Mouse (Mus musculus) spleen, postnatal 14 days (tissue): ENCODE results near the gene Cmah.
"Not testable (repeated sequence)": the region's sequence is repeated elsewhere in the genome, so short reads cannot be mapped to it uniquely, and the experiment has no call there.

ENCODE experiments used
- DNase-seq, 2 experiments: peaks; one replicate each; pipeline ENCODE4 v3.0.0; 2021 to 2022; ENCODE audit warnings: low spot score in 2 of 2

Cmah gene

DNA sequence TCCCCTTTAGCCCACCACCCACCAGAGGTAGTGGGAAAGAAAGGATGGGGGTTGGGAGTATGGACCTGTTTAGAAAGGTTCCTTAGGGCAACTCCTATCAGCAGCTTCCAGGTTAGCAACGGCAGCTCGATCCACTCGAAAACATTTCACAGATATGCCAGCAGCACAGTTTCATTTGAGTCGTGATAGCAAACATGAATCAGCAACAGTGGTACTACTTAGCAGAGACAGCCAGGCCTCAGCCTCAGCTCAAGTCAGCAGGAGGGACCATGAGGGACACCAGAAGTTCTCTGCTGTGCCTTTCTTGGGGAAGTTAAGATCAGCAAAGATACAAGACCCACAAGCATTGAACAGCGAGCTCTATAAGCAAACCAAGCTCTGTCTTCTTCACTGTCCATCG lies 13.3 kb downstream of the Cmah start:
- DNase-seq: no peak

DNA sequence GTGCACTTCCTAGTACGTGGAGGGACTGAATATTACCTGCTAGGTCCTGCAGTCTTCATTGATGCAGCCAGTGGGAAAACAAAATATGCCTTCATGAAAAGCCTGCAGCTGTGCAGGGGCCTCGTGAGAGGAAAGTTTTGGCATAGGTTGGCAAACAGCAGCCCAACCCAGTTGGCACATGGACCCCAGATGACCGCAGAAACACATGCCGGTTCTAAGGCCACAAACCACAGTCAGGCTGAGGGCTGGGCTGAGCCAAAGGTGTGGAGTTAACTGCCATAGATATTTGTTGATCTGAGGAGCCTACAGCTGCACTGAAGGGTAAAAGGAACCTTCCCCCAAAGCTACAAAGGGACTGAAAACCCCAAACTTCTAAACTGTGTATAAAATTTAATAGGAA lies 14.9 kb downstream of the Cmah start:
- DNase-seq: no peak

DNA sequence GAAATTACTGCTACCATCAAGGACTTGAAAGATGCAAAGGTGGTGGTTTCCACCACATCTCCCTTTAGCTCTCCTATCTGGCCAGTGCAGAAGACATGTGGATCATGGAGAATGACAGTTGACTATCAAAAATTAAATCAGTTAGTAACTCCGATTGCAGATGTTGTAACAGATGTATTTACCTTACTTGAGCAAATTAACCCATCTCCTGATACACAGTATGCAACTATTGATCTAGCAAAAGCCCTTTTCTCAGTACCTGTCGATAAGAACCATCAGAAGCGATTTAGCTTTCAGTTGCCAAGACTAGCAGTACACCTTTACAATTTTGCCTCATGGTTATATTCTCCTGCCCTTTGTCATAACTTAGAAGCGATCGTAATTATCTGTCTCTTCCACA lies 25.8 kb downstream of the Cmah start:
- DNase-seq: no peak

DNA sequence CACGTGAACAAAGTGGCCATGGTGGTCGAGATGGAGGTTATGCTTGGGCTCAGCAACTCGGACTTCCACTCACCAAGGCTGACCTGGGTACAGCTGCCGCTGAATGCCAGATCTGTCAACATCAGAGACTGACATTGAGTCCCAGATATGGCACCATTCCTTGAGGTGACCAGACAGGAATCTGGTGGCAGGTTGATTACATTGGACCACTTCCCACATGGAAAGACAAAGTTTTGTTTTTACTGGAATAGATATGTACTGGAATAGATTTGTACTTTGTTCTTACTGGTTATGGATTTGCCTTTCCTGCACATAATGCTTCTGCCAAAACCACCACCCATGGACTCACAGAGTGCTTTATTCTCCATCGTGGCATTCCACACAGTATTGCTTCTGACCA lies 27.5 kb downstream of the Cmah start:
- no peak for DNase-seq

DNA sequence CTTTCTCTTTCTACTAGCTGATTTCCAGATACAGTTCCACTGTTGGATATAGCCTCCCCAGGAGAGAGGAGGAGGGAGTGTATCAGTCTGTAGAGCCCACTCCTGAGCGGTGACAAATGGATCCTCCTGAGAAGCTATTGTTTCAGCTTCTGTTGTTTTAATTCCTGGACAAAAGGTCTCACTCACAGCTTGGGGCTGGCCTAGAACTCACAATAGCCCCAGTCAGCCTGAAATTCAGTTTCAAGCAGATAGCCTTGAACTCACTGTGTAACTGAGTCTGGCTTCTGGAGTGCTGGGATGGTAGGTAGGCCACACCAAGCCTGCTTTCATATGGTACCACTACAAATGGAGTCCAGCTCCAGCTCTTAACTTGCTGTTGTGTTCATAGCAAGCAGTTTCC lies 32.0 kb downstream of the Cmah start:
- DNase-seq: no peak

DNA sequence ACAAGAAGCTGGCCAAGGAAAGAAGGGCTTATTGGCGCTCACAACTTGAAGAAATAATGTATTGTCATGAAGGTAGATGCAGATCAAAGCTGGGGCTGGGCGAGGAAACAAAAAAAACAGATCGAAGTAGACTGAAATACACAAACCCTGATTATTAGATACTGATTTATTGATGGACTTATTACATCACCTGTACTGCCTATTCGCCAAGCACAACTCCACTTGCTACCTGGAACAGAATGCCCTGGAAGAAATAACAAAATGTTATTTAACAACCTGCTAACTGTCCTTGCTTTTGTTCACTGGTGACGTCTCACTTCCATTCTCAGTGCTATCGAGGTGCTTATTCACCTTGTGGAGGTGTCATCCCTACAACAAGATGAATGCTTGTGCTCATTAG lies 38.0 kb downstream of the Cmah start:
- no peak for DNase-seq

DNA sequence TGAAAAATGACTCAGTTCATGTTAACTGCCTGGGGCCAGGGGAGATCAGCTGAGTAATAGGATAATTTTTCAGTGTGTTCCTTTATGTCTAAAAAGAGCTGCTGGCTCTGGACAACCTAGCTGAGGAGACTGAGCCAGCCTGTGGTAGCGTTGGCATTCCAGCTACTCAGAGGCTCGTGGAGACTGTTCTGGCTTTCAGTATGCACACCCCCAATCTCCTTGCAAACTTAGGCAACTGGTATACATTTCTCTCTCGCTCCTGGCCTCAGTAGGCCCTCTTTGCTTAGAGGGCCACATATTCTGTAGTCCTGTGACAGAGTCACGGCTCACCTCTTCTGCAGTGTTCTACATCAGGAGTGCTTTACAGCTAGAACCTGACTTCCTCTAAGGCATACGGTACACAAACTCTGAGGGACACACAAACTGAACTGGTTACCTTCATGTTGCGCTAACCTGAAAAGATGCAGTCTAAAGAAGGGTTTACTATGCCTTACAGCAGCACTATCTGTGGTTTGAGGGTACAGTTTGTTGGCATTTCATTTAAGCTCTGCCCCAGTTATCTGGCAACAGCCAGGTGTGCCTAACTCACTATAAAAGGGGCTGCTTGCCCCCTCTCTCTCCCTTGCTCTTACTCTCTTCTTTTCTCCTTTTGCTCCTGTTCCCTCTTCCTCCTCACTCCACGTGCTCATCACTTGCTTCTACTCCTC lies 45.8 kb downstream of the Cmah start:
- no peak for DNase-seq

DNA sequence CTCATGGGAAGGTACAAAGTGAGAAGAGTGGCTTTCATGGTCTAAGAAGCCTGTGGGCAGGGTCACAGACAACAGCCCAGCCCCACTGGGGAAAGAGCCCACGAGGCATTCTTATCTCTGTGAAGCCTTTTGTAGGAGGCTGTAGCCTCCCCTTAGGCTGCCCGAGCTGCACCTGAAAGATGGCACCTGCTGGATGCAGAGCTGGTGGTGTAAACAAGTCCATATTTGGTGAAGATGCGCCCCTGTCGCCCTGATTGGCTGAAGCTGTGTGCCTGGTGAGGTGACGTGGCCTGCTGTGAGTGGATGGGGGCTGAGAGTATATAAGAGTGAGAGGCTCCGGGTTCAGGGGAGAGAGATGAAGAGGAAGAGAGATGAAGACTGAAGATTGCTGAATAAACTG lies 47.4 kb downstream of the Cmah start:
- not testable (repeated sequence) for DNase-seq

DNA sequence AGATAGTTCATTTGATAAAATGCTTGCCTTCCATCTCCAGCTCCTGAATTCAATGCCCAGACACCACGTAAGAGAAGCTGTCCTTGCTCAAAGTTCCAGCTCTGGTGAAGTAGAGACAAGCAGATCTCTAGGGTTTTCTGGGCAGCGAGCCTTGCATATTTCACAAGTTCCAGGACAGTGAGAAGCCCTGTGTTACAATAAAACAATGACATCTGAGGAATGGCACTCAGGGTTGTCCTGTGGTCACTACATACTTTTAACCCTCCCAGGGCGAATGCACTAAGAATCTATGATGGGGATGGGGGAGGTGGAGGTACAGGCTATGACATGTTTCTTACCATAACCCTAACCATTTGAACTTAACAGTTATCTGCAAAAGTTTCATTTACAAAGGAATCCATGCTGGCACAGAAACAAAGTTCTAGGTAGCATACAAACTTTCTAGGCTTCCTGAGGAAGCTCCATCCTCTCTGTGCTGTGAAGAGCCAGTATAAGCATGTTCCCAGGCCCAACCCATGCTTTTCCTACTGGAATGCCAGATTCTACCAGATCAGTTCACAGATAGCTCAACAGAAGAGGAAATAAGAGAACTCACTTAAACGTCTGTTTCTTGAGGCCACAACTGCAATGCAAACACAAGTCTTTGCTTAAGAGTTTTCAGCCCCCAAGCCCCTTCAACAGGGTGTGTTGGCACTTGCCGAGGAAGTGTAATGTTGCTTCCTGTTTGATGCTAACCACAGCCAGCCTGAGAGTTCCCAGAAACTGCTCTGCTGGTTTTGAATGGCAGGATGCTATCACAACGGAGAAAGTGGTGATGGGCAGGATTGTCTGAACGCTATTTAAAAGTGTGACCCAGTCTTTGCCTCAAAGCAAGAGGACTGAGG lies 48.4 kb downstream of the Cmah start:
- DNase-seq: no peak

DNA sequence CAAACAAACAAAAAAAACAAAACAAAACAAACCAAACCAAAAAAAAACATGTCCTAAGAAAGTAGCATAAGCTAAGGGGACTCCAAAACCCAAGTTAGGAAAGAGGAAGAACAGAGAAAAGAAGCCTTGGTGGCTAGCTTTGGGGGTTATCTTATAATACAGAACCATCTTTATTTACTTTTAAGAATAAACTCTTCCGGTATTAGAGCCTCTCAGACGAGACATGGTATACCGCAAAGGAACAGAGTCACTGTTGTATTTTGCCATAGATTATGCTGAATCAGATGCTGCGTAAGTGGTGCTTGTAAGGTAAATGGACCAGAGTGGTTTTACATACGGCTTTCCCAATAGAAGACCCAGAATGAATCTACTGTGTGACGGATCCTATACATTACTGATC lies 53.5 kb downstream of the Cmah start:
- DNase-seq: no peak

DNA sequence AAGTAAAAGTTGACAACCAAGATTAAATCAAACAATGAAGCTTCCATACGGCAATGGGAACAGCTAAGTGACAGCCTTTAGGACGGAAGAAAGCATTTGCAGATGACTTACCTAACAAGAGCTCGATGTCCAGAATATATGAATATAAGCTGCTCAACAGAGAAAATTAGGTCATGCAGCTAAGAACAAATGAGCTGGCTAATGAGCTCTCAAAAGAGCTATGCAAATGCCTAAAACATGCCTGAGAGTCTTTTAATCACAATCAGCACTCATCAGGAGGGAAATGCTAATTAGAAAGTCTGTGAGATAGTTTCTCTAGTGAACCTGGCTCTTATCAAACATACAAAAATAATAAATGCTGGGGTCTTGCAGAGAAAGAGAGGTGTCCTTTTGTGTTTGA lies 56.7 kb downstream of the Cmah start:
- no peak for DNase-seq

DNA sequence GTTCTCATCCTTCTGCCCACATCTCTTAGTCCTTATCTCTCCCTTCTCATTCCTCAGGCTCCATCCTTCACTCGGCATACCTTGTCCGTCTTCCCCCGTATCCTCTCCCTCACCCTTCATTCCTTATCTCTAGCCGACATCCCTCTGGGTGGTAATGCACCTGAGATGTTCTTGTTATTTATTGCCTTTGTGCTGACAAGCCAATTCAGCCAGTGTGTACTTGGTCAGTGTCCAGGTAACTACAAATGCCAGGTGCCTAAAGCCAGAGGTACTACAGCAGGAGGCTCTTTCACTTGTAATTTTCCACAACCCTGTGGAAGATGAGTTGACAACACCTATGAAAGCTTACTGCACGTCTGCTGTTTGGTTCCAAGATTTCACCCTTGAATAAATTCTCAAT lies 64.7 kb downstream of the Cmah start:
- no peak for DNase-seq

DNA sequence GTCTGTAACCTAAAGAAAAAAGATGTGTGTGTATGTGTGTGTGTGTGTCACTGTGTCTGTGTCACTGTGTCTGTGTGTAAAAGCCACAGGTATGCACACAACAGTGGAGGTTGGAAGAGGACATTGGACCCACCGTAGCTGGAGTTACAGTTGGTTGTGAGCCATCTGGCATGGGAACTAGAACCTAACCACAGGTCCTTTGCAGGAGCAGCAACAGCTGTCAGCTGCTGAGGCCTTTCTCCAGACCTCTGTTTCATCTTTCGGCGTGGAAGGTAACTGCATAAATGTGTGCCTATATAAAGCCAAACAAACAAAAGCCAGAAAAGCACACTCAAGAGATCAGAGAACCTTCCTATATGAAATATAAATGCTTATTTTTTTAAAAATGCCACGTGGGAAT lies 65.5 kb downstream of the Cmah start:
- no peak for DNase-seq

DNA sequence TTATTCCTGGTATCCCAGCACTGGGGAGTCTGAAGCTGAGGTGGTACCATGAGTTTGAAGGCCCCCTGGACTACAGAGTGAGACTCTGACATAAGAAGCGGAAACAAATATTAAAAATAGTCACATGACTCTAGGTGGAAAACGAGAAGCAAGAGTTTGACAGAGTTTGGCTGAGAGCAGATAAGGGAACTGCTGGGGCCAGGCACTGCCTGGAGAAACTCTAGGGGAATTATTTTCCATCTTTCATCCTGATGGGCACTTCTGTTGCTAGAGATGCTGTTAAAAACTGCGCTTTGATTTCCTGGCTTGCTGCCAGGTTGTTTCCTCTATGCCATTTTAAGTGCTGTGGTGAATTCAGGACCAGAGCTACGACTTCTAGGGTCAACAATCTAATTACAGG lies 65.9 kb downstream of the Cmah start:
- no peak for DNase-seq

DNA sequence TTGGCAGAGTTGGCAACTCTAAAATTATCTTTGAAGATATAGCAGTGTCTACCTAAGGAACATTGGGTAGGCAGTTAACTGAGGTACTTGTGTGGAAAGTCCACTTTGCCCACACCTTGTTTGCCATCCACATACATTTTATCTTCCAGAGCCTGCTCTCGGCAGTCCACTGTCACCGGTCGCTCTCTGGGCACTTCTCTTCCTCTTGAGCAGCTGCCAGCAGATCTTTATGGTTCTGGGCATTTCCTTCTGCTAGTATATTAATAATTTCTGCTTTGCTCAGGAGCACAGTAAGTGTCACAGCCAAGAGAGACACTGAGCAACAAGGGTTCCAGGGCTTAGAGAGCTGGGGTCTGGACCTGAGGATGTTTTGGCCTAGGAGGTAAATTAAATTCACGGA lies 68.6 kb downstream of the Cmah start:
- DNase-seq: no peak

DNA sequence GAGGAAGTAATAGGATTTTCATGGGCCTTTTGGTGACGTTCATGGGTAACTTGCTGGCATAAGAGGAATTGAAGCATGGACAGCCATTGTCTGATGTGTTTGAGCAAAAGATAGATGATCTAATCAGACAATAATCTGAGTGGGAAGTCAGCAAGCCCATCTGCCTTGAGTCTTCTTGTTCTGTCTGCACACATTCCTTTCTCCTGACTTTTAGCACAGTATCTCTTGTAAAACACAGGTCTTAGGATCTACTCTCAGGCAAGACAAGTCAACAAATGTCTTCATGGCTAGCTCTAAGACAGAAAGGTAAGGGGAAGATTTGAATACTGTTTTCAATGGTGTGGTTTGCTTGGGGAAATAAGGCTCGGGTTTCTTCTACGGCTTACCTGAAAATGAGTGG lies 70.0 kb downstream of the Cmah start:
- DNase-seq: no peak

DNA sequence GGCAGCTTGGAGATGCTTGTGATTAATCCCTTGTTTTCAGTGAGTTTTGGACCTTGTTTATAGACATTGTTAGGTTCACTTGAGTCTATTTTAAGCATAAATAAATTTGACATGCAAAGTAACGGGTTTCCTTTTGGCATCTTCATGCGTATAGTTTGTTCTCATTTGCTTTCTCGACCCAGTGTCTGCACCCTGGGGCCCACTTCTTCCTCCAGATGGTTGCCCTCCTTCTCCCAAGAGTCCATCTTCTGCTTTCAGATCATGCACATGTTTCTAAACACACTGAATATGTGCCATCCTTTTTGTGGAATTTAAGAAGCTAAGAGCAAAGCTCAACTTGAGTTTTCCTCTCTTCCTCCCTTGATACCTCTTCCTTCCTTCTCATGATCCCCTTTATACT lies 71.3 kb downstream of the Cmah start:
- DNase-seq: no peak

DNA sequence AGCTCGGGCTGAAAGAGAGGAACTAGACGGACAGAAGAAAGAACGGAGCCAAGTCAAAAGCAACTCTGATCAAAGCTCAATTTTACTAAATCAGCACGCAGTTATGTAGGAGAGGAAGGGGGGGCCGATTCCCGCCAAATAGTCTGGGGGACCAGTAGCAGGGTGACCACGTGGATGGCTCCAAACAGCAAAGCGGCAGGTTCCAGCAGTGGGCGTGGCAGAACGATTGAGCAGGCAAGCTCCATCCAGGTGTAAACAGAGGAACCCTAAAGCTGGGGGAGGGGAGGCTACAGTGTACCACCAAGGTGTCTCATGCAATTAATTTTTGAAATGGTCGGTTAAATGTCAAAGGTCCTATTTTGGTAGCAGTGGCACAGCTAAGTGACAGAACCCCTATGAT lies 74.6 kb downstream of the Cmah start:
- DNase-seq: not testable (repeated sequence)

DNA sequence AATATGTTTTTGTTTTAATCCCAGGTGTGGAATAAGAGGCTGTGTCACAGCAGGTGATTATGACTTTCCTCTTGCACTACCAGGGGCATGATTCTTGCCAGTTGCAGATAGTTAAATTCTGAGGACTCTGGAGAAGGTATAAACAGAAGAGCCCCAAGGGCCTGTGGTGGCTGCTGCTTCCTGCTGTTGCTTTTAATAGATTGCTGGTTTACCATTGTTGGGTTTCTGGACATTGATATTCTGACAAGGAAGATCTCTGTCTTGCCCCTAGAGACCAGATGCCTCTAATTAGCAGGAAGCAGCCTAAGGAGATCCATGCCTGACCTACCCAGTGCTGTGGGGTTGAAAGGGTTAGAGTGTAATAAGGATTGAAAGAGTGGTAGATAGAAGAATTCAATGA lies 75.8 kb downstream of the Cmah start:
- no peak for DNase-seq

DNA sequence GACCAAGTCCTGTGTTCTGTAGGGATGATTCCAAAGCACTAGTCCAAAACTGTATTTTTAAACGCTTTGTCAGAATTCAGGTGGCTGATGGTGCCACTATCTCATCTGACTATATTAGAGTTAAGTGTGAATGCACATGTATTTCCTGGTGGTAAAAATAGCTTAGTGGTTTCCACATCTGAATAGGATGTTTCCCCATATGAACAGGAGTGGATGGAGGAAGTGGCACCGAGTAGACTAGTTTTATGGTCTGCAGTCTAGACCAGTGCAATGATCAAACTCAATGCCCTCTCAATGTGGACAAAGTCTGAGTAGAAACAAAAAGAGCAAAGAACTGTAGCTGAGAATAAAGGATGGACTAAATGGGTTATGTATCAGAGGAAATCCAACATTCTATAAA lies 79.6 kb downstream of the Cmah start:
- DNase-seq: no peak

DNA sequence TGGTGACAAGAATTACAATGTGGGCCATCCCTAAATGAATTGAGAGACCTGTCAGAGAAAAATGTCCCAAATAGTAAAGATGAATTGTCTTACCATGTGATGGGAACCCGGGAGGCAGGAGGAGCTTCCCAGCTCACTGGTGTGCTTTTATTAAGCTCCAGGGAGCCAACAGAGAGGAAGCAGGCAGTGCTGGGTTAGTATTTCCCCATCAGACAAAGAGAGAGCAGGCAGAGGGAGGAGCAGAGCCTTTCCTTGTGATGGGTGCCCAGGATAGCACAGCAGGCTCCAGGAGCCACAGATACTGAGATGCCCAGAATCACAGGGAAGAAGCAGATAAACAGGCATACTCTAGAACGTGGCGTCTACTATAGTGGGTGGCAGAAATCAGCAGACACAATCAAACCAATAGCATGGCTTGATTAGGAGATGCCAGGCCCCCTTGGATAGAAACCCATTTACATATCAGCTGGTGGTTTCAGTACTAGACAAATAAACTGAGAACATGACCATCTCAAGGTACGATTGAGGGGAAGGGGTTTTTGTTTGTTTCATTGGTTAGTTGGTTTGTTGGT lies 87.5 kb downstream of the Cmah start:
- DNase-seq: no peak

DNA sequence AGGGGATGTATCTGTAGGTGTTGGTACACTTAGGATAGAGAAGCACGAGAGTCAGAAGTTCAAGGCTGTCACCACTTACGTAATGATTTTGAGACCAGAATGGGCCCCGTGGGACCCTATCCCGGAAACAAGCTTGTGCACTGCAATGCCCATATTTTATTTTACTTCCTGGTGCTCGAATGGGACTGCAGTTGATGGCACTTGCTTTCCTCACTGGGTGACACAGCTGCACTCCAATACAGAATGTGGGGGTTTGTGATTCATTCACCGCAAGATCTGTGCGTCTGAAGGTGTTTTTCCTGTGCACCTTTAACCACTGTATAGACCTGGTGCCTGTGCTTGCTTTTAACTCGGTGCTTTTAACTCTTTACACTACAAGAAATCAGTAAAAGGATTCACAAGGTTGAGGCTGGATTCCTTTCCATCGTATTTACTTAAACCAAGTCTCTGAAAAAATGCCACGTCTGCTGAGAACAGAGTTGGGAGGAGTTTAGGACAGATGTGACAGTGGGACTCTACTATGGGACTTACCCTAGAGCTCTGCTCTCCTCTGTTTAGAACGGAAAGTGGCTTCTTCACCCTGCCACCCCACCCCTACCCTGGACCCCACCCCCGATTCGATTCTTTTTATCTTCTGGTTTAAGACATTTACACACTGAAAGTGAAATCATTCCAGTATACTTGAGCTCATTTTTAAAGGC lies 88.5 kb downstream of the Cmah start:
- no peak for DNase-seq
